Mouse (Mus musculus) kidney, postnatal 36 days (tissue): ENCODE results near the gene Herc2.
"Not testable (repeated sequence)": the region's sequence is repeated elsewhere in the genome, so short reads cannot be mapped to it uniquely, and the experiment has no call there.

ENCODE experiments used
- DNase-seq, 2 experiments: peaks; one replicate each; pipeline ENCODE4 v3.0.0; 2021 to 2022; ENCODE audit warnings: mixed read lengths in 2 of 2

Gene Herc2

GRCm38 (mm10) chr7:56049831-56050321 is at the start of gene Herc2:
Gene Herc2, plus strand, starts transcription at chr7:56050196.
- peak; percentile 100 for DNase-seq

GRCm38 (mm10) chr7:56010318-56011017 is 39.5 kb upstream of the Herc2 start:
- DNase-seq: peak; percentile 16 to 32

- no peak for DNase-seq
These were observed 39.0 kb upstream of the Herc2 start for GRCm38 (mm10) chr7:56011018-56011333.

- DNase-seq: no peak
These were observed 36.6 kb upstream of the Herc2 start for GRCm38 (mm10) chr7:56013261-56014001.

GRCm38 (mm10) chr7:56014002-56014702 is 35.8 kb upstream of the Herc2 start:
- not testable (repeated sequence) for DNase-seq

GRCm38 (mm10) chr7:56015172-56015571 is 34.8 kb upstream of the Herc2 start:
- DNase-seq: no peak

- no peak for DNase-seq
These were observed 34.2 kb upstream of the Herc2 start for GRCm38 (mm10) chr7:56015837-56016236.

GRCm38 (mm10) chr7:56017761-56018160 is 32.2 kb upstream of the Herc2 start:
- no peak for DNase-seq

GRCm38 (mm10) chr7:56018446-56018971 is 31.5 kb upstream of the Herc2 start:
- no peak for DNase-seq

- DNase-seq: peak; percentile 62 to 86
These were observed 30.7 kb upstream of the Herc2 start for GRCm38 (mm10) chr7:56018972-56019929.

GRCm38 (mm10) chr7:56019930-56020253 is 30.1 kb upstream of the Herc2 start, which contains the start of gene Nipa1:
Gene Nipa1, minus strand, starts transcription at chr7:56019954.
- DNase-seq: no peak

GRCm38 (mm10) chr7:56023586-56023985 is 26.4 kb upstream of the Herc2 start:
- no peak for DNase-seq

GRCm38 (mm10) chr7:56042353-56042752 is 7.6 kb upstream of the Herc2 start:
- peak; percentile 77 to 92 for DNase-seq

- no peak for DNase-seq
These were observed 6.3 kb upstream of the Herc2 start for GRCm38 (mm10) chr7:56043577-56044266.

GRCm38 (mm10) chr7:56044267-56044629 is 5.7 kb upstream of the Herc2 start:
- no peak for DNase-seq

- peak; percentile 11 to 20 for DNase-seq
These were observed 2.8 kb upstream of the Herc2 start for GRCm38 (mm10) chr7:56047178-56047577.

GRCm38 (mm10) chr7:56050487-56050911 is 503 bp downstream of the Herc2 start:
- peak; percentile 36 to 52 for DNase-seq

GRCm38 (mm10) chr7:56052996-56053395 is 3.0 kb downstream of the Herc2 start:
- DNase-seq: no peak

- DNase-seq: no peak
These were observed 5.3 kb downstream of the Herc2 start for GRCm38 (mm10) chr7:56055338-56055737.

- peak; percentile 78 to 88 for DNase-seq
These were observed 14.9 kb downstream of the Herc2 start for GRCm38 (mm10) chr7:56064876-56065275.

GRCm38 (mm10) chr7:56066136-56066535 is 16.1 kb downstream of the Herc2 start:
- DNase-seq: no peak

- DNase-seq: no peak
These were observed 16.6 kb downstream of the Herc2 start for GRCm38 (mm10) chr7:56066634-56067033.
